Mouse (Mus musculus) mouse embryonic stem cell (cell line): ENCODE data around the gene Jph2.

Source experiments
- in situ Hi-C, 2 experiments: fragments of 300-500 bp; cut with MboI; formaldehyde crosslinking; loops; 1 replicate in 1 of 2; 3 replicates in 1 of 2; pipeline ENCODE4 v1.14.3; 2019 to 2020; ENCODE audit warnings: low sequenced_read_pairs in 2 of 2, low pct_unique_long_range_greater_than_20kb in 1 of 2, mixed read lengths in 1 of 2; ENCODE audit not compliant: unreplicated experiment in 1 of 2

Jph2 gene

DNA sequence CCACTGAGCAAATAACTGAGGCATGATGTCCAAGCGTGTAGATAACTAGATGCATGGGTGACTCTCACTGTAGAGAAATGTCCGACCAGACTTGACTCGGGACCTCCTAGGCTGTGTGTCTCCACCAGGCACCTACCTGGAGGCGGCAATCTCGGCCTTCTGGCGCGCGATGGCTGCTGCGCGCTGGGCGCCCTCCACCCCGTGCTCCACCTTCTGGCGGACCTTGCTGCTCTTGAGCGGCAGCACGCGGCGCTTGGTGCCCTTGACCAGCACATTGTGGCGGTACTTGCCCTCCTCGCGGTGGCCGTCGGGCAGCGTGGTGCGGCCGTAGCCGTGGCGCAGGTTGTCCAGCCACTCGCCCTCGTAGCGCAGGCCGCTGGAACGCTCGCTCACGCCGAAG is 22.3 kb downstream of the Jph2 start:
- in situ Hi-C loops: no loop called here

DNA sequence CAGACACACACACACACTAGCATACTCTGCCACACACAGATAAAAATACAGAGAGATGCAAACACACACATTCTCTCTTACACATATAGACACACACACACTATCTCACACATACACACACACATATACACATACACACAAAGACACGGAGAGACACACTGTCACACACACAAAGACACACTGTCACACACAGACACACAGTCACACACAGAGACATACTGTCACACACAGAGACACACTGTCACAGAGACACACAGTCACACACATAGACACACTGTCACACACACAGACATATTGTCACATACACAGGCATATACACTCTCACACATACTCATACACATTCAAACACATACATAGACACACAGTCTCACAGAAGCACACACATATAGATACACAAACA is 25.2 kb downstream of the Jph2 start:
- in situ Hi-C loops: no loop called here

DNA sequence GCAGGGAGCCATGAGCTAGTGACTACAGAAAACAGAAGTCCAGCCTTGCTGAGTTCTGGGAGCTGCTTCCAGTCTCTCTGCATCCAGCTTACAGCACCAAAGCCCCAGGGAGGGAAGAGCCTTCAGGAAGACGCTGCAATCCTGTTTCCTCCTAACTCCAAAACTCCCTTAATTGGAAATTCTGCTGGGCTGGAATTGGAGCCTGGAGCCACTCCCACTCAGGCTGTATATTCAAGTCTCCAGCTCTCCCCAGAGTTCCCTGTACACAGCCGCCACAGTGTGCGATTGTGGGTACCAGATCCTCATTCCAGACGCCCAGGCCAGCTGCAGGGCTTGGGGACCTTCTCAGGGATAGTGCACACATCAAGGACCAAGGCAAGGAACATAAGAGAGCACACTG is 27.6 kb downstream of the Jph2 start:
- in situ Hi-C loops: no loop called here

DNA sequence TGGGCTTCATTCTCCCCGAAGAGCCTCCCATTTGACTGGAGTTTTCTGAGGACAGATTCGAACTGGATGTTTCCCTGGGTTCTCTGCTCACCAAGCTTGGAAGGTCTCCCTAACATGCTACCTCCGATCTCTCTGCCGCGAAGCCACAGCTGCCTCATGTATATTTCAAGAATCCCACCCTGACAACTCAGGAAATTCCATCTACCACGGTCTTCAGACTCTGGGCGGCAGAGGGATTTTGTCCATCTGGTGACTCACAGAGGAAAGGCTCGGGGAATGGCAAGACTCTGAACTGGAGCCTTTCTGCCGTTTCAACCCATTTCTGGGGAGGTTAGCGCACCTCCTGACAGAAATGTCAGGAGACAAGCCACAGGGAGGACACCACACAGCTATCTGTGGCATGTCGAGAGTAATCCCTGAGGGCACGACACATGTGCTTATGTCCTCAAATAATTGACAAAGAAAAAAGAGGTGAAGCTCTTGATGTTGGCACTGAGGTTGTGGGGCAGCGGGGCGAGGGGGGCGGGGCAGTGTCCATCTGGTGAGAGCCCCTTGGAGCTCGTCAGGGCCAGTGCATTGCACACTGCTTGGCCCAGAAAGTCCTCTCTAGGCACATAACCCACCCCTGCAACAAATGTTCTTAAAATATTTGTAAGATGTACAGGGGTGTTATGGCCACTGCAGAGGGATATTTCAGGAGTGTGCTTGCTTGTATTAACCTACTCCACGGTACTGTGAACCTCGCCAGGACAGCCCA is 32.8 kb downstream of the Jph2 start:
- in situ Hi-C loops: no loop called here

DNA sequence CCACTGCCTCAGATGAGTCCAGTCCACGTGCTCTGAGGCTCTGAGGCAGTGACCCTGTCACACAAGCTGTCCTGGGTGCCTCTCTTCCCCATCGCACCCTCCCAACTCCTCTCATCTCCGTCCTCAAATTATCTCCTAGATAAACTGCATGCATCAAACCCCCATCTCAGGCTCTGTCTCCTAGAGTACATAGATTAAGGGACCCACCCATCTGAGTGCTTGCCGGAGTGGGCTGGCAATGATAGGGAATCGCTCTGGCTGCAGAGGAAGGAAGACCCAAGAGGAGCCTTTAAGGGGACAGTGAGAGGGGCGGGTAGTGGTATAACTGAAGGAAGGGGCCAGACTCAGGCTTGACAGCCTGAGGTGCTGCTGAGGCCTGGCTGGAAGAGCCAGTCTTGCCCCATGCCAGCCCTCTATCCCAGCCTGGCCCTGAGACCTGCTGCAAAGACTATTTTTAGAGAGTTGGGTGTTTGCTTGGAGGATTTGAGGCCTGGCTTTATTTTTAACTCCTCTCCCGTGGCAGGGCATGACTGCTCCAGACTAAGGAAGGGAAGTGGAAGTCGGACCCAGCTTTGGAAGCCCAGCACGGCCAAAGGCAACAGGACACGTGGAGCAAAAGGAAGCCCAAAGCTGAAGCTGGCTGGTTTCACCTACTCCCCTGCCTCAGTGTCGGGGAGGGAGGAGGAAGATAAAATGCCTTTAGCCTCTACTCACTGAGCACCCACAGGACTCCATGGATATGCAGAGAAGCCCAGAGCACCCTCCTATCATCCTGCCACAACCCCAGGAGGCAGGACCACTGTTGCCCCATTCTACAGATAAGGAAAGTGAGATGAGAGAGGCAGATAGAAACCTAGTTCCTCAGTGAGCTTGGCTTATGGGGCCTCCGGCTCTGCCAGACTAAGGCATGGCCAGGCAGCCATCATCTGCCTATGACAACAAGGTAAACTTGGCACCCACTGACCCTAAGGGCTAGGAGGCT is 34.6 kb downstream of the Jph2 start:
- in situ Hi-C loops: no loop called here

GRCm38 (mm10) chr2:163360858-163361623 is 36.8 kb downstream of the Jph2 start:
- in situ Hi-C loops: no loop called here

GRCm38 (mm10) chr2:163359253-163359652 is 38.5 kb downstream of the Jph2 start:
- in situ Hi-C loops: no loop called here

GRCm38 (mm10) chr2:163358662-163359061 is 39.1 kb downstream of the Jph2 start:
- in situ Hi-C loops: no loop called here

DNA sequence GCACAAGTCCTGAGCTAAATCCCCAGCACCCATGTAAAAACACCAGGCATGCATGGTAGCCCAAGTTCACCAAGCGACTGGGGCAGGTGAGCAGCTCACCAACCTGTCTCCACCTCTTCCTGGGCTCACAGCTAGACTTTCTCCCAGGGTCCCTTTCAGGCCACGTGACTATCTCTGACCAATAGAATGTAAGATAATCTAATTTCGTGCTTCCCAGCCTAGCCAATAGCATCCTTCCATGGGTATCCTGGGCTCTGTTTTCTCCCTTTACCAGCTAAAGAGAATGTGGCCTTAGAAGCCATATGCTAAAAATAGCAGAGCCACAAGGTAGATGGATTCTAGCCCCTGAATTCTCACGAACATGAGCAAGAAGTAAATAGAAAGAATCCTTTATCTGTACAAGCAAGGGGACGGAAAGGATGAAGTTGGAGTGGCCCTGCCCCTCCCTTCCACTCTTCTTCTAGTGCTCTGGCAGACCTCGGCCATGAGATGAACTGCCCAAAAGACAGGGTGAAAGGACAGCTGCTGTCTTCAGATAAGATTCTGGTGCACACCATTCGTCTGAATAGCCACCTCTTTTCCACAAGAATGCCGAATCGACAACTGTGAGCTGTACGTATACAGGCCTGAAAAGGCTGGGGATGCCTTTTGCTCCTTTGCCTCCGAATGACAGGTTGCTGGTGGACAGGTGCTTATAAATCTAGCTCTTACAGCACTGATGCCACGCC is 41.5 kb downstream of the Jph2 start:
- in situ Hi-C loops: no loop called here

GRCm38 (mm10) chr2:163355666-163356065 is 42.1 kb downstream of the Jph2 start:
- in situ Hi-C loops: no loop called here

DNA sequence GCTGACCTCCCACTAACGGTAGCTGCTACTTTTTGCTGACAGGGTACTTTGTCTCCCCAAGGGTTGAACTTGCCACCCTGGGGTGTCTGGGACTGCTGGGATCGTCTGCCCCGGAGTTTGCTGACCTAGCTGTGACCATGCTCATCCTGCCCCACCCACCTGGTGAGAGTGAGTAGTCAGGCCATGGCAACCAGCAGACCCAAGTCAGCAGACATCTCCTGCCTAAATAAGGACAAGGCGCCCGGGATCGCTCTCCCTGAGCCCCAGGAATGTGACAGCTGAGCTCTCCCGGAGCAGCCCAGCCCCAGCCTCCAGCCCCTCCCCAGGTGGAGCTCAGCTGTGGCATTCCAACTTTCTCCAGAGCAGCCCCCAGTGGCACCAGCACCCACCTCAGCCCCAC is 44.1 kb downstream of the Jph2 start:
- in situ Hi-C loops: no loop called here

DNA sequence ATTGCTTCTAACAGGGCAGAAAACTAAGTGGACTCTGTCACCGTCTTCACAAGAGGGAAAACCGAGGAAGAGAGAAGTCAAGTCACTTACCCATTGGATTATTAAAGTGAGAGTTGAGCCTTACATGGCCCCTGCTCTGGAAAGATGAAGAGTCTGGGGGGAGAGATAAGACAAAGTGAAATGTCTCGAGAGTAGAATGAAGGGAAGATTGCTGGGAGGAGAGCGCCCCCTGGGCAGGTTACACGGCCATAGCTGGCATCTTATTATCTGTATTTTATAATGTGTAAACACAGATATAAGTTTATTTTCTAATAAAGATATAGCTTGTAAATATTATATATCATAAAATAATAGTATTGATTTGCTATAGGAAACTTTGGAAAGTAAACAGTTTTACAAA is 47.4 kb downstream of the Jph2 start:
- in situ Hi-C loops: no loop called here

GRCm38 (mm10) chr2:163349411-163349810 is 48.4 kb downstream of the Jph2 start:
- in situ Hi-C loops: loop anchor here (25.0 kb wide), 3 partner anchors 137 to 387 kb away; partner anchors contain the start of genes Sgk2 (in 1 of the 2) and Tox2 (in 1 of the 2)

DNA sequence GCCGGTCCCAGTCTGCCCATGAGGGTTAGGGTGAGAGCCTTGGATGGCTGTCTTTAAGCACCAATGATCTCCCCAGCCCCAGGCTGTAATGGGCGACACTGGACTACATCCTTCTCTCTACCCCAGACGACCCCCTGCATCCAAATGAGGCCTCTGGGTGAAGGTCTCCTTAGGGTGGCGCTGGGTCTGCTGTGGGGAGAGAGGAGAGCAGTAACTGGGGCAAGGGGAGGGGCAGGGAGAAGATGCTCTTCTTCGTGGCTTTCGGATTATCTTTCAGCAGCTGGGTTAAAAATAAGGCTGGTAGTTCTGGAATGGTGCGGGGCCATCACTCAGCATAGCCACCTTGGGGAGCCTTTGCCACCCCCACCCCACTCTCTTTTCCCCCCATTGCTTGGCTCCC is 49.1 kb downstream of the Jph2 start:
- in situ Hi-C loops: loop anchor here (25.0 kb wide), 3 partner anchors 136 to 386 kb away; partner anchors contain the start of genes Sgk2 (in 1 of the 2) and Tox2 (in 1 of the 2)

DNA sequence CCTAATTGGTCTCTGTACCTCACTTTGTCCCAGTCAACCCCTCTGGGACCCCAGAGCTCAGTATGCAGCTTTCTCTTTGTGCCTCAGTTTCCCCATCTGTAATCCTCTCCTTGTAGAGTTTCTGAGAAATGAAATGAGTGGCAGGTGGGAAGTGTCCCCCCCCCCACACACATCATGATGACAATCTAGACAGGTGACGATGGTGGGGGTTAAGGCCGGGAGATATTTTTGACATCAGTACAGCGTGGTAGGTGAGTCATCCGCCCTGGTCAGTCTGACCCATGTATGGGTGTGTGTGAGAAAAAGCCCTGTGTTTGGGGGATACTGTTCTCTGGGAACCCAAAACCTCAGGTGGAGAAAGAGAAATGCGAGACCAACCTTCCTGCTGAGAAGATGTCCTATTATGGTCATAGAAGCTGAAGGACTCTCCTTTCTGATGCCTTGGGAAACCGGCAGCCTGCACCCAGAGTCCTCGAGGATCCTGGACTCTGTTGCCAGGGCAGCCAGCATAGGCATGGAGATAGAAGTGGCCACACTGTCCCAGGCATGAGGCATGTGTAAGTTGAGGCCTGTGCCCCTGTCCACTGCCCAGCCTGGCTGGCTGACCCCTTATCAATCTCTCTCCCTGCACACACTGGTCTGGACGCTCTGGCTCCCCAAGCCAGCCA is 50.1 kb downstream of the Jph2 start:
- in situ Hi-C loops: loop anchor here (25.0 kb wide), 3 partner anchors 135 to 385 kb away; partner anchors contain the start of genes Sgk2 (in 1 of the 2) and Tox2 (in 1 of the 2)

DNA sequence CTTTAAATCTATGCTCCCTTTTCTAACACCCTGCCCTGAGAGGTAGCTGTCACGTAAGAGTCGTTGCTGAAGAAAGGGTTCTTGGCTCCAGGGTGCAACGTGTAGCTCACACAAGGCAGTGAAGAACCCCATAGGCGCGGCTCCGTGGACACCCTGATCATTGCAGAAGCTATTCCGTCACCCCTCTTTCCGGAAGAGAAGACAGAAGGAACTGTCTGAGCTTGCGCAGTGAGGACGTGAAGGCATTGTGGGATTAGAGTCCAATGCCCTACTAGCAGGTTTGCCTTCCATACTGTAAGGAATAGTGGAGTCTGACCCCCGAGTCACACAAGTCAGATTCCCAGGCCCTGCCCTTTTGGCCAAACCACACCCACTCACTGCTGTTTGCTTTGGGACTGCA is 51.3 kb downstream of the Jph2 start:
- in situ Hi-C loops: loop anchor here (25.0 kb wide), 3 partner anchors 134 to 384 kb away; partner anchors contain the start of genes Sgk2 (in 1 of the 2) and Tox2 (in 1 of the 2)

DNA sequence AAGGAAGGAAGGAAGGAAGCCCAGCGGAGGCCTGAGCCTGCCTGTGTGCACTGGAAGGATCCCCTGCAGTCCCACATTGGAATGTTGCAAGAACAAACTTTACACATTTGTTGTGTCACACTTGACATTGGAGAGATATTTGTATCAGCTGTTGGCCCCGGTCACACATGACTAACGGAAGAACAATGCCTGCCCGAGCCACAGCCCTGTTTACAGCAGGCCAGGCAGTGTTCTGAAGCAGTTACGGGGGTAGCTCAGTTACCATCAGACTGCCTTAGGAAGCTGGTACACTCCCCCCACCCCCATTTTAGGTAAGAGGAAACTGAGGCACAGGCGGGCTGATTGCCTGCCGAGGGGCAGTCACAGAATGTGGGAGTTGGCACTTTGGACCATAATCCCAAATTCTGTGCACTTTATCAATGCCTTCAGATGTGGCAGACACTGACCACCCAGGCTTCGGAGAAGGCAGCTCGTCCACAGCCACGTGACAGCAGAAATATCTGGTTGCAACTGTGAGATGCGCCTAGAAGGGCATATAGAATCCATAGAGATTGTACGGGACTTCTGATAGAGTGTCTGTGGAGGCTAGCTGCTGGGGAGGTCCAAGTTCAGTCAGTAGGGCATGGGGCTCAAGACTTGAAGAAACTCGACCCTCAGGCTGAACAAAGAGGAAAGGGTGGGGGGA is 52.7 kb downstream of the Jph2 start:
- in situ Hi-C loops: loop anchor here (5.0 to 25.0 kb wide), 5 partner anchors 52 to 383 kb away; partner anchors contain the start of genes Jph2 (in 1 of the 2), Sgk2 (in 1 of the 2) and Tox2 (in 1 of the 2)
